Mouse (Mus musculus) embryonic facial prominence, embryonic 13.5 days (tissue): ENCODE results near the gene Hist1h2bh. TPM values are rescaled to one million over a fixed set of nuclear protein-coding genes. Genes with fewer than 3 reads are reported as not detected.
A peak's percentile ranks its signal among the peaks of the same experiment; 100 is the strongest.
"Not testable (repeated sequence)": the region's sequence is repeated elsewhere in the genome, so short reads cannot be mapped to it uniquely, and the experiment has no call there.

Source experiments
- ATAC-seq: fragments of 200-750 bp; cut with Nextera tagmentation; 2 replicates; pipeline ENCODE4 v1.8.0; 2017; ENCODE audit warnings: low read depth; ENCODE audit not compliant: insufficient number of reproducible peaks, insufficient read depth, low FRiP score, low TSS enrichment
- H3K27ac ChIP-seq: fragments of 300-500 bp; sonication (generic); 2 replicates; pipeline ENCODE4 v1.5.1; 2015; ENCODE audit warnings: moderate library complexity, mild to moderate bottlenecking, inconsistent platforms
- H3K27me3 ChIP-seq: fragments of 300-500 bp; sonication (generic); 2 replicates; pipeline ENCODE4 v1.6.1; 2015; ENCODE audit warnings: mild to moderate bottlenecking, inconsistent platforms
- H3K36me3 ChIP-seq: fragments of 300-500 bp; sonication (generic); 2 replicates; pipeline ENCODE4 v1.6.1; 2015; ENCODE audit warnings: mild to moderate bottlenecking, inconsistent platforms
- H3K4me1 ChIP-seq: fragments of 300-500 bp; sonication (generic); 2 replicates; pipeline ENCODE4 v1.6.1; 2015; ENCODE audit warnings: inconsistent platforms
- H3K4me2 ChIP-seq: fragments of 300-500 bp; sonication (generic); 2 replicates; pipeline ENCODE4 v1.6.1; 2015; ENCODE audit warnings: moderate library complexity, mild to moderate bottlenecking, inconsistent platforms
- H3K4me3 ChIP-seq: fragments of 300-500 bp; sonication (generic); 2 replicates; pipeline ENCODE4 v1.5.1; 2015; ENCODE audit warnings: mild to moderate bottlenecking, inconsistent platforms
- H3K9ac ChIP-seq: fragments of 300-500 bp; sonication (generic); 2 replicates; pipeline ENCODE4 v1.6.1; 2015; ENCODE audit warnings: mild to moderate bottlenecking, inconsistent platforms
- H3K9me3 ChIP-seq: fragments of 300-500 bp; sonication (generic); 2 replicates; pipeline ENCODE4 v1.6.1; 2016; ENCODE audit warnings: inconsistent platforms
- WGBS: fragments of 180-500 bp; shearing (Covaris S2); methylation state at CpG from one replicate; pipeline ENCODE4 v1.1.7; 2015; ENCODE audit warnings: mixed read lengths; 5-methylcytosine and 5-hydroxymethylcytosine counted together
- polyA plus RNA-seq: library from polyadenylated mRNA; unstranded; fragments of >200 nt; fragmentation: Nextera tagmentation; extraction: Ambion mirVana; gene quantifications from 2 replicates; pipeline ENCODE4 v1.2.1, GENCODE M21; 2015

Hist1h2bh gene
- polyA plus RNA-seq, 1 experiment from 2014 or later: 1.4 TPM

GRCm38 (mm10) chr13:23581408-23582218 is 38.4 kb upstream of the Hist1h2bh start, which contains the start of gene Hist1h4d:
TSS of gene Hist1h4d (plus strand) at chr13:23581598.
- Histone ChIP-seq H3K4me1 (peaks cover 38% of the 10 kb centered on the region), H3K27me3 (no peaks in the 10 kb centered on the region), H3K36me3 (no peaks in the 10 kb centered on the region), H3K4me3 (peak within 1 kb of the TSS; percentile 59), H3K27ac (peak within 1 kb of the TSS; percentile 98), H3K9ac (peak within 1 kb of the TSS; percentile 80), H3K4me2 (peak within 1 kb of the TSS; percentile 84), H3K9me3 (no peaks in the 10 kb centered on the region)
- WGBS: under 1% methylated on average over 43 of the region's 43 CpGs
- ATAC-seq: peak; percentile 88

GRCm38 (mm10) chr13:23577835-23578234 is 34.6 kb upstream of the Hist1h2bh start:
- no peak overlapping the region for H3K4me2 ChIP-seq
- H3K36me3 ChIP-seq: no peaks in the 10 kb centered on the region
- peak overlapping the region; percentile 64; the same call in 1 of the 2 replicates for H3K27ac ChIP-seq
- no peaks in the 10 kb centered on the region for H3K9me3 ChIP-seq
- ATAC-seq: no peak
- no peak overlapping the region for H3K4me3 ChIP-seq
- WGBS: 83% methylated on average over 1 of the region's 1 CpGs
- no peak overlapping the region for H3K9ac ChIP-seq
- peaks cover 31% of the 10 kb centered on the region for H3K4me1 ChIP-seq
- no peaks in the 10 kb centered on the region for H3K27me3 ChIP-seq

- Histone ChIP-seq H3K4me1 (peaks cover 23% of the 10 kb centered on the region), H3K27ac (peak overlapping the region; percentile 92), H3K36me3 (no peaks in the 10 kb centered on the region), H3K9me3 (no peaks in the 10 kb centered on the region), H3K9ac (peak overlapping the region; percentile 85), H3K4me2 (peak overlapping the region; percentile 75), H3K27me3 (no peaks in the 10 kb centered on the region), H3K4me3 (peak overlapping the region; percentile 50)
- WGBS: 33% methylated on average over 6 of the region's 6 CpGs
- no peak for ATAC-seq
Measured at GRCm38 (mm10) chr13:23576906-23577639, 33.9 kb upstream of the Hist1h2bh start.

GRCm38 (mm10) chr13:23576351-23576881 is 33.2 kb upstream of the Hist1h2bh start:
- 4% methylated on average over 7 of the region's 7 CpGs for WGBS
- Histone ChIP-seq H3K9me3 (no peaks in the 10 kb centered on the region), H3K27ac (peak overlapping the region; percentile 92), H3K36me3 (no peaks in the 10 kb centered on the region), H3K4me2 (peak overlapping the region; percentile 75), H3K4me1 (peaks cover 20% of the 10 kb centered on the region), H3K27me3 (no peaks in the 10 kb centered on the region), H3K4me3 (peak overlapping the region; percentile 50), H3K9ac (peak overlapping the region; percentile 85)
- ATAC-seq: no peak

GRCm38 (mm10) chr13:23575864-23576313 is 32.7 kb upstream of the Hist1h2bh start:
- Histone ChIP-seq H3K4me2 (peak overlapping the region; percentile 75), H3K4me1 (peaks cover 18% of the 10 kb centered on the region), H3K9ac (peak overlapping the region; percentile 85), H3K27ac (peak overlapping the region; percentile 92), H3K4me3 (peak overlapping the region; percentile 50)
- H3K9me3 ChIP-seq, ATAC-seq, H3K27me3 ChIP-seq, H3K36me3 ChIP-seq: not testable (repeated sequence)
- WGBS: under 1% methylated on average over 14 of the region's 40 CpGs

DNA sequence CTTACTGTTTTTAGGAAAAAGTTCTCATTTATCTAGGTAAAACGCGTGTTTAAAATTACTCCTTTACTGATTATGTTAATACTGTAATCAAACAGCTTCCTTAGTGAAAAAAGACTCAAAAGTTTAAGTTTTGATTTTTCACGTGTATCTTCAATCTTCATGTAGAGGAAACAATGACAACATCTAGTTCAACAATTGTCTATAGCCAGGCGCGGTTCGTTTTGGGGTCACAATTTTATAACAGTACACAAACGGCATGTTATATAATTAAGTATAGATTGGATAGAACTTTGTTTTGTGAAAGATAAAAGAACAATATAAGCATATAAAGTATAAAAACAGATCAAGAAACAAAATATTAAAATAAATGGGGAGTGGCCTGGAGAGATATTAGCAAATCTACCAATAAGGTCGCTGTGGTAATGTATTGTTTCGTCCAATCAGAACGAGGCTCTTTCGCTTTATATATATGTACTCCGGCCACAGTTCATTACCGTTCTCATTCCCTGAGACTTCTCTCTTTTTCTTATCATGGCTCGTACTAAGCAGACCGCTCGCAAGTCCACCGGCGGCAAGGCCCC is 32.2 kb upstream of the Hist1h2bh start, which contains the start of gene Hist1h3d:
TSS of gene Hist1h3d (plus strand) at position 493 of the 581 bp plus-strand sequence.
- H3K9me3 ChIP-seq: no peaks in the 10 kb centered on the region
- H3K4me1 ChIP-seq: peaks cover 15% of the 10 kb centered on the region
- under 1% methylated on average over 18 of the region's 18 CpGs for WGBS
- H3K27ac ChIP-seq: peak within 1 kb of the TSS; percentile 92
- 0 out of 2 replicates have a peak, but pooled peaks have one; percentile 49 for ATAC-seq
- H3K4me3 ChIP-seq: peak within 1 kb of the TSS; percentile 50
- peak within 1 kb of the TSS; percentile 85 for H3K9ac ChIP-seq
- peak within 1 kb of the TSS; percentile 75 for H3K4me2 ChIP-seq
- H3K27me3 ChIP-seq: no peaks in the 10 kb centered on the region
- no peaks in the 10 kb centered on the region for H3K36me3 ChIP-seq

GRCm38 (mm10) chr13:23574546-23575170 is 31.5 kb upstream of the Hist1h2bh start:
- H3K36me3 ChIP-seq, H3K9me3 ChIP-seq, H3K27me3 ChIP-seq, ATAC-seq: not testable (repeated sequence)
- Histone ChIP-seq H3K4me2 (peak overlapping the region; percentile 75), H3K4me1 (peaks cover 19% of the 10 kb centered on the region), H3K9ac (peak overlapping the region; percentile 67), H3K4me3 (peak overlapping the region; percentile 54), H3K27ac (peak overlapping the region; percentile 96)
- 0% methylated on average over 9 of the region's 39 CpGs for WGBS

DNA sequence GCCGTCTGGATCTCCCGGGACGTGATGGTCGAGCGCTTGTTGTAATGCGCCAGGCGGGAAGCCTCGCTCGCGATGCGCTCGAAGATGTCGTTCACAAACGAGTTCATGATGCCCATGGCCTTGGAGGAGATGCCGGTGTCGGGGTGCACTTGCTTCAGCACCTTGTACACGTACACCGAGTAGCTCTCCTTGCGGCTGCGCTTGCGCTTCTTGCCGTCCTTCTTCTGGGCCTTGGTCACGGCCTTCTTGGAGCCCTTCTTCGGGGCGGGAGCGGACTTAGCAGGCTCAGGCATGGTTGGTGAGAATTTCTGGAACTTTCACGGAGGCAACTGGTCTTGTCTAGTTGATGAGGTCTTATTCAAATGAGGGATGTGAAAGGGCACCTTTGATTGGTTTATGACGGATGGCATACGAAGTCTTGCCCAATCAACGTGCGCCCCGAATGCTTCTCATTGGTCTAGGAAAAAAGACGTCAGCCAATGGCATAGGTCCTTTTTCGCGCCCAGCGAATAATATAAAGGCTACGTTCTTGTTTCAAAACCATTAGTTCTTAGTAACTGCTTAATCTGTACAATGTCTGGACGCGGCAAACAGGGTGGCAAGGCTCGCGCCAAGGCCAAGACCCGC is 30.8 kb upstream of the Hist1h2bh start, which contains the start of the genes Hist1h2bf and Hist1h2ad:
TSS of gene Hist1h2bf (minus strand) at position 299 of the 627 bp plus-strand sequence.
TSS of gene Hist1h2ad (plus strand) at position 484 of the 627 bp plus-strand sequence.
- 0% methylated on average over 41 of the region's 42 CpGs for WGBS
- not testable (repeated sequence) for H3K36me3 ChIP-seq, H3K9me3 ChIP-seq, H3K27me3 ChIP-seq
- Histone ChIP-seq H3K4me2 (peak within 1 kb of the TSS; percentile 75), H3K9ac (peak within 1 kb of the TSS; percentile 85), H3K4me1 (peaks cover 19% of the 10 kb centered on the region), H3K27ac (peak within 1 kb of the TSS; percentile 96), H3K4me3 (peak within 1 kb of the TSS; percentile 54)
- peak; percentile 87 for ATAC-seq

- peak overlapping the region; percentile 85 for H3K9ac ChIP-seq
- not testable (repeated sequence) for H3K27me3 ChIP-seq, H3K36me3 ChIP-seq, ATAC-seq, H3K9me3 ChIP-seq
- peaks cover 19% of the 10 kb centered on the region for H3K4me1 ChIP-seq
- WGBS: 11% methylated on average over 20 of the region's 20 CpGs
- peak overlapping the region; percentile 54 for H3K4me3 ChIP-seq
- H3K27ac ChIP-seq: peak overlapping the region; percentile 96
- peak overlapping the region; percentile 75 for H3K4me2 ChIP-seq
Measured at GRCm38 (mm10) chr13:23573034-23573897, 30.1 kb upstream of the Hist1h2bh start.
